Mouse (Mus musculus) olfactory bulb, adult 2 months (tissue): ENCODE measurements around the gene Gpr108. TPM values are rescaled to one million over a fixed set of nuclear protein-coding genes. Genes with fewer than 3 reads are reported as not detected.

Experiments used
- H3K27ac ChIP-seq: fragments of 200-500 bp; 2 replicates; pipeline ENCODE4 v1.5.1; 2012; ENCODE audit warnings: low read depth, low read length; ENCODE audit not compliant: insufficient read depth
- H3K4me1 ChIP-seq: fragments of 200-500 bp; 2 replicates; pipeline ENCODE4 v1.6.1; 2012; ENCODE audit warnings: low read length; ENCODE audit not compliant: control insufficient read depth, insufficient read depth
- H3K4me3 ChIP-seq: fragments of 200-500 bp; 2 replicates; pipeline ENCODE4 v1.5.1; 2012; ENCODE audit warnings: mild to moderate bottlenecking, low read depth, low read length, moderate library complexity; ENCODE audit not compliant: insufficient read depth
- CTCF ChIP-seq: fragments of 200-500 bp; IDR thresholded peaks from 2 replicates; pipeline ENCODE4 v1.5.1; 2012; ENCODE audit warnings: low read depth, mild to moderate bottlenecking, low read length, moderate library complexity; ENCODE audit not compliant: insufficient read depth
- POLR2A ChIP-seq: fragments of 200-500 bp; IDR thresholded peaks from 2 replicates; pipeline ENCODE4 v1.6.1; 2012; ENCODE audit warnings: mild to moderate bottlenecking, low read depth, low read length, moderate library complexity; ENCODE audit not compliant: insufficient read depth
- WGBS: fragments of 180-500 bp; shearing (Covaris S2); methylation state at CpG from one replicate; pipeline ENCODE4 v1.1.7; 2018; 5-methylcytosine and 5-hydroxymethylcytosine counted together
- polyA plus RNA-seq: library from polyadenylated mRNA; stranded (reverse); fragments of >200 nt; gene quantifications from 2 replicates; pipeline ENCODE4 v1.2.4, GENCODE M21; 2012; ENCODE audit warnings: low replicate concordance; ENCODE audit not compliant: missing spikeins, insufficient read depth, insufficient read length

Gpr108 gene
- polyA plus RNA-seq, 1 experiment: not detected

GRCm38 (mm10) chr17:57234254-57234928 is 13.9 kb downstream of the Gpr108 start:
- TF ChIP-seq CTCF (no peak), POLR2A (no peak)
- Histone ChIP-seq H3K4me1 (no peaks in the 10 kb centered on the region), H3K4me3 (no peak overlapping the region), H3K27ac (no peak overlapping the region)
- 83% methylated on average over 12 of the region's 12 CpGs for WGBS

GRCm38 (mm10) chr17:57233038-57233437 is 15.2 kb downstream of the Gpr108 start:
- 57% methylated on average over 7 of the region's 7 CpGs for WGBS

GRCm38 (mm10) chr17:57232200-57232599 is 16.0 kb downstream of the Gpr108 start:
- Histone ChIP-seq H3K4me3 (no peak overlapping the region), H3K27ac (no peak overlapping the region), H3K4me1 (no peaks in the 10 kb centered on the region)
- WGBS: 86% methylated on average over 1 of the region's 1 CpGs
- TF ChIP-seq POLR2A (no peak), CTCF (no peak)

More at GRCm38 (mm10) chr17:57233038-57233437, 15.2 kb downstream of the Gpr108 start:
- TF ChIP-seq CTCF (no peak), POLR2A (no peak)
- Histone ChIP-seq H3K4me1 (no peaks in the 10 kb centered on the region), H3K27ac (no peak overlapping the region), H3K4me3 (no peak overlapping the region)

GRCm38 (mm10) chr17:57231321-57231771 is 16.9 kb downstream of the Gpr108 start:
- no peak for TF ChIP-seq CTCF
- no peak for TF ChIP-seq POLR2A
- no peak overlapping the region for H3K27ac ChIP-seq
- no peaks in the 10 kb centered on the region for H3K4me1 ChIP-seq
- H3K4me3 ChIP-seq: no peak overlapping the region

- WGBS: 57% methylated on average over 6 of the region's 6 CpGs
These were observed 17.5 kb downstream of the Gpr108 start for GRCm38 (mm10) chr17:57230728-57231125.

GRCm38 (mm10) chr17:57229851-57230727 is 18.2 kb downstream of the Gpr108 start:
- TF ChIP-seq POLR2A (no peak), CTCF (no peak)
- Histone ChIP-seq H3K4me3 (no peak overlapping the region), H3K4me1 (no peaks in the 10 kb centered on the region), H3K27ac (no peak overlapping the region)
- 73% methylated on average over 15 of the region's 15 CpGs for WGBS

More at GRCm38 (mm10) chr17:57230728-57231125, 17.5 kb downstream of the Gpr108 start:
- no peak for TF ChIP-seq POLR2A
- no peak for TF ChIP-seq CTCF
- no peaks in the 10 kb centered on the region for H3K4me1 ChIP-seq
- no peak overlapping the region for H3K27ac ChIP-seq
- H3K4me3 ChIP-seq: no peak overlapping the region

- Histone ChIP-seq H3K27ac (no peak overlapping the region), H3K4me1 (no peaks in the 10 kb centered on the region), H3K4me3 (no peak overlapping the region)
- WGBS: 79% methylated on average over 3 of the region's 3 CpGs
- no peak for TF ChIP-seq CTCF
- TF ChIP-seq POLR2A: no peak
These were observed 19.4 kb downstream of the Gpr108 start for GRCm38 (mm10) chr17:57228873-57229272.

- no peak within 1 kb of the TSS for H3K4me3 ChIP-seq
- no peaks in the 10 kb centered on the region for H3K4me1 ChIP-seq
- H3K27ac ChIP-seq: no peak within 1 kb of the TSS
- no peak for TF ChIP-seq CTCF
- TF ChIP-seq POLR2A: no peak
- 89% methylated on average over 3 of the region's 3 CpGs for WGBS
These were observed 20.2 kb downstream of the Gpr108 start, which contains the start of gene C3 for GRCm38 (mm10) chr17:57228014-57228413. Gene C3 (minus strand): TSS chr17:57228136.

GRCm38 (mm10) chr17:57227468-57227867 is 20.8 kb downstream of the Gpr108 start:
- Histone ChIP-seq H3K27ac (no peak overlapping the region), H3K4me3 (no peak overlapping the region), H3K4me1 (no peaks in the 10 kb centered on the region)
- 96% methylated on average over 2 of the region's 2 CpGs for WGBS
- TF ChIP-seq POLR2A (no peak), CTCF (no peak)
